Mouse (Mus musculus) spleen, adult 2 months (tissue): ENCODE measurements around the gene Olfr140. TPM values are rescaled to one million over a fixed set of nuclear protein-coding genes. Genes with fewer than 3 reads are reported as not detected.

Source experiments
- DNase-seq, 2 experiments: peaks; one replicate each; pipeline versions ENCODE4 v3.0.0 to v3.0.0-alpha.2; 2012 to 2021; ENCODE audit warnings: low spot score in 2 of 2, low read depth in 1 of 2
- H3K27ac ChIP-seq: fragments of 200-500 bp; 2 replicates; pipeline ENCODE4 v1.5.1; 2012; ENCODE audit warnings: low read length, inconsistent platforms; ENCODE audit not compliant: insufficient read depth
- H3K27me3 ChIP-seq: fragments of 200-500 bp; 2 replicates; pipeline ENCODE4 v1.6.1; 2012; ENCODE audit warnings: mild to moderate bottlenecking, moderate library complexity, low read length, inconsistent platforms; ENCODE audit not compliant: control insufficient read depth, insufficient read depth
- H3K36me3 ChIP-seq: fragments of 200-500 bp; 2 replicates; pipeline ENCODE4 v1.6.1; 2012; ENCODE audit warnings: mild to moderate bottlenecking, low read length, inconsistent platforms; ENCODE audit not compliant: control insufficient read depth, insufficient read depth
- H3K4me1 ChIP-seq: fragments of 200-500 bp; 2 replicates; pipeline ENCODE4 v1.6.1; 2011; ENCODE audit warnings: inconsistent platforms; ENCODE audit not compliant: control insufficient read depth, insufficient read depth, insufficient read length
- H3K4me3 ChIP-seq: fragments of 200-500 bp; 2 replicates; pipeline ENCODE4 v1.5.1; 2011; ENCODE audit warnings: mild to moderate bottlenecking, inconsistent platforms; ENCODE audit not compliant: insufficient read depth, insufficient read length; ENCODE audit errors: extremely low read depth
- CTCF ChIP-seq: fragments of 200-500 bp; IDR thresholded peaks from 2 replicates; pipeline ENCODE4 v1.5.1; 2011; ENCODE audit warnings: mild to moderate bottlenecking, inconsistent platforms; ENCODE audit not compliant: insufficient read depth, insufficient read length, insufficient replicate concordance; ENCODE audit errors: extremely low read depth
- POLR2A ChIP-seq: fragments of 200-500 bp; IDR thresholded peaks from 2 replicates; pipeline ENCODE4 v1.6.1; 2011; ENCODE audit warnings: low read depth, low read length, inconsistent platforms
- WGBS: fragments of 180-500 bp; shearing (Covaris S2); methylation state at CpG from one replicate; pipeline ENCODE4 v1.1.7; 2018; 5-methylcytosine and 5-hydroxymethylcytosine counted together
- polyA plus RNA-seq: library from polyadenylated mRNA; depleted of rRNA; stranded (reverse); fragments of >200 nt; gene quantifications from 2 replicates; pipeline ENCODE4 v1.2.3, GENCODE M21; 2012; rRNA removed

Olfr140 gene
- not detected in 2 replicates for polyA plus RNA-seq

DNA sequence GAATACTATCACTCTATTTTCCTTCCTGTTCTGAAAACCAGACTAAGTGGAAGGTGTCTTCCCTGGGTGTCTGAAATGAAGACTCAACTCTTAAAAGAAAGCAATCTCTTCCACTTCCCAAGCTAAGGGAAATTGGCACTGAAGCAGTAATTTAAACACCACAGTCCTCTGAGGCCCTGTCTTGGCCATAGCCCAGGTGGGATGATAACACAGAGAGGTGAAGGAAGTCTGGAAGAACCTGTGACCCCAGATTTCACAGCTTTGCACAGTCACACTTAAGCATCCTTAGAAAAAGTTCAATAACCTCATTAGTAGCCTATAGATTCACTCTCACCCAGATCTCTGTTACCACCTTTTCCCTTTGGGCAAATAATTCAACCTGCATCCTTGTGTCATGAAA, at the start of gene Olfr140:
Gene Olfr140, minus strand, starts transcription at position 101 of the 400 bp plus-strand sequence.
- Histone ChIP-seq H3K27me3 (no peaks in the 10 kb centered on the region), H3K4me1 (no peaks in the 10 kb centered on the region), H3K4me3 (no peak within 1 kb of the TSS), H3K36me3 (no peaks in the 10 kb centered on the region), H3K27ac (no peak within 1 kb of the TSS)
- DNase-seq, result no peak
- TF ChIP-seq CTCF (no peak), POLR2A (no peak)

DNA sequence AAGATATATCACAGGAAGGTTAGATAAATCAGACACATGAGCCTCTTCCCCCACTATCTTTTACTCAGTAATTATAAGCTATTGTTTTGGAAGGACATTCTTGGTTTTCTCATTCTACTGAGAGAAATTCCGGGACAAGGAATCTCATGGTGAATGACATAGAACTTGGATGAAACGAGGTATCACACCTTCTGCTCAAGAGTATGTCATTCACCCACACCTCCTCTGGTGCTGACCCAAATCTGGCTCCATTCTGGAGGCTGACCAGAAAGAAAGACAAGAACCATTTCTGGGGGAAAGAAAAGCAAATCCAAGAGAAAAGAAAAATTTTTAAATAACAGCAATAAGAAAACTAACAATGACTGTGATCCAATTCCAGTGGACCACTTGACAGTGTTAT, 6.7 kb upstream of the Olfr140 start:
- TF ChIP-seq POLR2A (no peak), CTCF (no peak)
- H3K27me3 ChIP-seq, result no peaks in the 10 kb centered on the region
- H3K4me3 ChIP-seq, result no peak overlapping the region
- no peaks in the 10 kb centered on the region for H3K36me3 ChIP-seq
- no peak for DNase-seq
- 79% methylated on average over 2 of the region's 2 CpGs for WGBS
- H3K27ac ChIP-seq, result no peak overlapping the region
- no peaks in the 10 kb centered on the region for H3K4me1 ChIP-seq

DNA sequence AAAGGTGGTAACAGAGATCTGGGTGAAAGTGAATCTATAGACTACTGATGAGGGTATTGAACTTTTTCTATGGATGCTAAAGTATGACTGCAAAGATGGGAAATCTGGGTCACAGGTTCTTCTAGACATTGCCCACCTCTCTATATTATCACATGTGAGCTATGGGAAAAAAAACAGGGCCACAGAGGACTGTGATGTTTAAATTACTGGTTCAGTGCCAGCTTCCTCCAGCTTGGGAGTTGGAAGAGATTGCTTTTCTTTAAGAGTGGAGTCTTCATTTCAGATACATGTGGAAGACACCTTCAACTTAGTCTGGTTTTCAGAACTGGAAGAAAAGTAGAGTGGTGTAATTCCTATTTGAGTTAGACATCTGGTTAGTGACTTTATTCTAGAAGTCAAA, 28.4 kb downstream of the Olfr140 start, which contains the start of gene Olfr1265:
Gene Olfr1265, plus strand, starts transcription at position 301 of the 400 bp plus-strand sequence.
- no peaks in the 10 kb centered on the region for H3K27me3 ChIP-seq
- no peaks in the 10 kb centered on the region for H3K4me1 ChIP-seq
- no peak within 1 kb of the TSS for H3K27ac ChIP-seq
- H3K36me3 ChIP-seq, result no peaks in the 10 kb centered on the region
- DNase-seq, result no peak
- TF ChIP-seq POLR2A, result no peak
- no peak within 1 kb of the TSS for H3K4me3 ChIP-seq

DNA sequence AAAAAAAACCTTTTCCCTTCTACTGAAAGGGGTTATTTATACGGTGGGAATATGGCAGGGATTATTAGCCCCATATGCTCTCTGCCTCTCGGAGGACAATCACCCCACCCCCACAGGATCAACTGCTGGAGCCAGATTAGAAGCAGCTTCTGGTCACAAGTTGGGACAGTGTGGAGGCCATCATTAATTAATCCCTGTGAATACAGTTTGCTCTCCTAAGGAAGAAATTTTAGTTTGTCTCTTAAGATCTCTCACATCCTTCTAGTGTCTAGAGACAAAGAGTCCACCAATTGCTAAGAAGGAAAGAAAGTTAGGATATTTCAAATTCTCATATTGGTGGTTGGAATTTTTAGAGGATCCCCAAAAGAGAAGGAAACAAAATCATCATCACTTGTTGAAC, 37.9 kb downstream of the Olfr140 start, which contains the start of gene Olfr1264:
Gene Olfr1264, minus strand, starts transcription at position 101 of the 400 bp plus-strand sequence.
- Histone ChIP-seq H3K4me3 (no peak within 1 kb of the TSS), H3K27ac (no peak within 1 kb of the TSS), H3K27me3 (no peaks in the 10 kb centered on the region), H3K36me3 (no peaks in the 10 kb centered on the region), H3K4me1 (no peaks in the 10 kb centered on the region)
- WGBS, result 81% methylated on average over 2 of the region's 2 CpGs
- no peak for DNase-seq
- TF ChIP-seq POLR2A, result no peak
- TF ChIP-seq CTCF, result no peak

DNA sequence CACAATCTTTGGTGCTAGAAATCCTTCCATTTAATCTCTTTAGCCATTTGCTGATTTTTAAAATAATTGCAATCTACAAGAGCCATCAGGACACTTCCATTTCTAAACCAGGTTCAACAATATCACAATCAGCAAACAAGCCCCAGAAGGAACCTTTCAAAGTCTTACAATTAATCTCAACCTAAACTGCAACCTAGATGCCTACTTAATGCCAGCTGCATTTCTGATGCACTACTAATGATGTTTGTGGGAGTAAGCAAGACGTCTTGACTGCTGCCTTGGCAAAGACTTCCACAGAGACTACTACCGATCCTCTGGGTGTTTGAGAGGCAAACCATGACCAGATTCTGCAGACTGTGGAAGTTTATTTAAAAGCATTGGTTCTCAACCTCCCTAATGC, 51.6 kb downstream of the Olfr140 start, which contains the start of gene Olfr1263:
Gene Olfr1263, plus strand, starts transcription at position 301 of the 400 bp plus-strand sequence.
- no peaks in the 10 kb centered on the region for H3K27me3 ChIP-seq
- no peak for TF ChIP-seq CTCF
- no peak for TF ChIP-seq POLR2A
- WGBS, result 91% methylated on average over 2 of the region's 2 CpGs
- H3K4me3 ChIP-seq, result no peak within 1 kb of the TSS
- H3K27ac ChIP-seq, result no peak within 1 kb of the TSS
- H3K4me1 ChIP-seq, result no peaks in the 10 kb centered on the region
- H3K36me3 ChIP-seq, result no peaks in the 10 kb centered on the region
- DNase-seq, result no peak

DNA sequence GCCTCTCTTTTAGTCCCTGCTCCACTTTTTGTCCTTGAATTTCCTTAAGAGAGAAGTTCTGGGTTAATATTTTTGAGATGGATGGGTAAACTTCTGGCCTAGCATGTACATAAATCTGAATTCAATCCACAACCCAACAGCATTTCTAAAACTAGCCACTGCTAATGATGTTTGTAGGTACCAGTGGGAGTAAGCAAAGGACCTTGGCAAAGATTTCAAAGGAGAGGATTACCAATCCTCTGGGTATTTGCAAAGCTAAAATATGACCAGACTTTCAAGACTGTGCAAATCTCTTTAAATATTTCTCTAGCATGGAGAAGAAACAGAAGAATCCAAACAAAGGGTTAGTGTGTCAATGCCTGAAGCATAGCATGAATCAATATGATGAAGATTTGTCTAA, 63.5 kb downstream of the Olfr140 start, which contains the start of gene Olfr1262:
Gene Olfr1262, plus strand, starts transcription at position 301 of the 400 bp plus-strand sequence.
- no peak within 1 kb of the TSS for H3K4me3 ChIP-seq
- no peak within 1 kb of the TSS for H3K27ac ChIP-seq
- DNase-seq, result no peak
- H3K27me3 ChIP-seq, result no peaks in the 10 kb centered on the region
- H3K36me3 ChIP-seq, result no peaks in the 10 kb centered on the region
- no peaks in the 10 kb centered on the region for H3K4me1 ChIP-seq
- TF ChIP-seq CTCF, result no peak

Other genes starting within 250 kb of the Olfr140 start
- not detected in 2 replicates for gene Olfr1256, start 222.0 kb downstream of the Olfr140 start, polyA plus RNA-seq
- gene Olfr48, start 215.4 kb downstream of the Olfr140 start, polyA plus RNA-seq, result not detected in 2 replicates
- gene Olfr1257, start 185.2 kb downstream of the Olfr140 start, polyA plus RNA-seq, result not detected in 2 replicates
- gene Olfr1258, start 136.3 kb downstream of the Olfr140 start, polyA plus RNA-seq, result not detected in 2 replicates
- not detected in 2 replicates for gene Olfr1259, start 114.9 kb downstream of the Olfr140 start, polyA plus RNA-seq
- not detected in 2 replicates for gene Olfr1260, start 89.3 kb downstream of the Olfr140 start, polyA plus RNA-seq
- not detected in 2 replicates for gene Olfr1261, start 72.4 kb downstream of the Olfr140 start, polyA plus RNA-seq
- not detected in 2 replicates for gene Olfr1262, start 63.4 kb downstream of the Olfr140 start, polyA plus RNA-seq
- gene Olfr1263, start 51.5 kb downstream of the Olfr140 start, polyA plus RNA-seq, result not detected in 2 replicates
- not detected in 2 replicates for gene Olfr1264, start 38.0 kb downstream of the Olfr140 start, polyA plus RNA-seq
- gene Olfr1265, start 28.3 kb downstream of the Olfr140 start, polyA plus RNA-seq, result not detected in 2 replicates
- gene Olfr1269, start 57.8 kb upstream of the Olfr140 start, polyA plus RNA-seq, result not detected in 2 replicates
- gene Olfr32, start 78.7 kb upstream of the Olfr140 start, polyA plus RNA-seq, result not detected in 2 replicates
- not detected in 2 replicates for gene Olfr1270, start 89.5 kb upstream of the Olfr140 start, polyA plus RNA-seq
- gene Olfr1506, start 160.9 kb upstream of the Olfr140 start, polyA plus RNA-seq, result not detected in 2 replicates
- not detected in 2 replicates for gene Olfr142, start 194.0 kb upstream of the Olfr140 start, polyA plus RNA-seq
- gene Olfr1271, start 207.4 kb upstream of the Olfr140 start, polyA plus RNA-seq, result not detected in 2 replicates
- not detected in 2 replicates for gene Olfr1272, start 229.2 kb upstream of the Olfr140 start, polyA plus RNA-seq